Mouse (Mus musculus): ENCODE measurements around the gene Plac1. TPM values are rescaled to one million over a fixed set of nuclear protein-coding genes. Genes with fewer than 3 reads are reported as not detected.

The Plac1 gene
- polyA plus RNA-seq, 1 experiment from 2014 or later, result 5.8 TPM

DNA sequence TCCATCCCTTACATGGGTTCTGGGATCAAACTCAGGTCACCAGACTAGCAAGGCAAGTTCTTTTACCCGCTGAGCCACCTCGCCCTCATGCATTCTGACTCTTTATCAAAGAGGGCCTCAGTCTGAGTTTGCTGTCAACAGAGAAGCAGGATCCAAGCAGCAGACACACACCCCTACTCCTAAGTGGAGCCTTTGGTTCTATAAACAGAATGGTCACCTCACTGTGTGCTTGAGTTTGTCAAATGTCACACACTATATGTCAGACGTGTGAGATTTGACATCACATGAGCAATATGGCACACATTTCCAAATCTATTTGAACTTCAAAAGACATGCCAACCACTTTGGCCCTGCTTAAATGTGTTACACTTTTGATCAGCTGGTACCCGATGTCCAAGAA, 42.2 kb downstream of the Plac1 start:
- peak; percentile 88 for ATAC-seq (replicated peaks; ENCODE audit: insufficient number of reproducible peaks, insufficient read depth, low FRiP score, low read depth)
- H3K4me3 ChIP-seq, result no peak overlapping the region
- H3K27ac ChIP-seq, result peak overlapping the region; percentile 81
- H3K9ac ChIP-seq, result no peak overlapping the region
- 37% methylated on average over 4 of the region's 4 CpGs for WGBS
- no peaks in the 10 kb centered on the region for H3K9me3 ChIP-seq (replicated peaks)
- H3K4me2 ChIP-seq, result no peak overlapping the region
- peaks cover 5% of the 10 kb centered on the region; the same call in 1 of the 2 replicates for H3K4me1 ChIP-seq (replicated peaks)
- H3K36me3 ChIP-seq, result no peaks in the 10 kb centered on the region
- no peaks in the 10 kb centered on the region for H3K27me3 ChIP-seq

DNA sequence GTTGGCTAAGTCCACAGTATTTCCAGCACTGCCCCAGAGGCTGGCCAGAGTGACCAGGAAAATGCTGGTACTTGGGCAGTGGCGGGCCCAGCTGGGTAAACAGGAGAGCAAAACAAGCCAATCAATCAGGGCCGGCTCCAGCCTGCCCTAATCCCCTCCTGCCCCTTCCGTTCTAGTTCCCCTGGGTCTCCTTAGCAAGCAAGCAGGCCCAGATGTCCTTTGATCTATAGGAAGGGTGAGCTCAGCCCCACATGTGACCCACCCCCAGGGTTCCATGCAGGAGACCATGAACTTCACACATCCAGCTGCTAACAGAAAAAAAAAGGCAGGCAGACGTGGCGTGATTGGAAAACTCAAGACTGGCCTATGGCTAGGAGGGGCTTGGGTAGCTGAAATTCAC, 43.5 kb downstream of the Plac1 start:
- no peak for ATAC-seq (replicated peaks; ENCODE audit: insufficient number of reproducible peaks, insufficient read depth, low FRiP score, low read depth)
- H3K4me2 ChIP-seq, result no peak overlapping the region
- no peak overlapping the region for H3K9ac ChIP-seq
- H3K9me3 ChIP-seq (replicated peaks), result no peaks in the 10 kb centered on the region
- no peak overlapping the region; the same call in none of the 2 replicates for H3K27ac ChIP-seq
- no peaks in the 10 kb centered on the region for H3K27me3 ChIP-seq
- H3K4me1 ChIP-seq (replicated peaks), result peaks cover 5% of the 10 kb centered on the region; the same call in 1 of the 2 replicates
- no peaks in the 10 kb centered on the region for H3K36me3 ChIP-seq
- H3K4me3 ChIP-seq, result no peak overlapping the region
- whole genome bisulfite sequencing, result 65% methylated on average over 5 of the region's 5 CpGs

DNA sequence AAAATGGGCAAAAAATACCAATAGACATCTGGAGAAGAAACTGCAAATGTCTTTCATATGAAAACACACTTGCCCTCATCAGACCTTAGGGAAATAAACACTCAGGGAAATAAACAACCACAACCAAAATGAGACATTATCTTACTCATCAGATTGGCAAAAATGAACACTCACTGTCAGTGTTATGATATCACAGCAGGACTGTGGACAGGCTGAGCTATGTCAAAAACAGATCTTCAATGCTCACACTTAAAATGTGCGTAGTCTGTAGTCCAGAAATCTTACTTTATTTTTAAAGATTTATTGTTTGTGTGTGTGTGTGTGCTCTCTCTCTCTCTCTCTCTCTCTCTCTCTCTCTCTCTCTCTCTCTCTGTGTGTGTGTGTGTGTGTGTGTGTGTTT, 51.2 kb downstream of the Plac1 start:
- H3K27ac ChIP-seq, result no peak overlapping the region
- H3K27me3 ChIP-seq, result no peaks in the 10 kb centered on the region
- no peaks in the 10 kb centered on the region for H3K9me3 ChIP-seq (replicated peaks)
- H3K9ac ChIP-seq, result no peak overlapping the region
- WGBS, result 85% methylated on average over 1 of the region's 1 CpGs
- H3K36me3 ChIP-seq, result no peaks in the 10 kb centered on the region
- H3K4me1 ChIP-seq (replicated peaks), result no peaks in the 10 kb centered on the region
- no peak overlapping the region for H3K4me3 ChIP-seq
- H3K4me2 ChIP-seq, result no peak overlapping the region
- ATAC-seq (replicated peaks; ENCODE audit: insufficient number of reproducible peaks, insufficient read depth, low FRiP score, low read depth), result no peak

DNA sequence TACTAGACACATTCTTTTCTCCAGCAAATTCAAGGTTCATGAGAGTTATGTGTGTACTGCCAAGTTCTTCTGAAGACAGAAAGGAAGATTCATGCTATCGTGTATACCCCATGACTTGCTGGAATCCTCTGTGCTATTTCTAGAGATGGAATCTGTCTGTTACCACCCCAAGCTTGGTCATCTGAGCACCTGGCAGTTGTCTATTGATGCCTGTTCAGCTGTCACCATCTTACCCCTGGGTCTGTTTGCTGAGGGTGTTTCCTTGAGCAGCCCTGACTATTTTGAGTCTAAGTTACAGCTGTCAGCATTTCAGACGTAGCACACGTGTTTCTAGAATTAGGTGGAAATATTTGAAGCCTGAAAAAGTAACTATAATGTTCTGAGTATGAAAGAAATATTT, 60.1 kb downstream of the Plac1 start:
- no peaks in the 10 kb centered on the region for H3K27me3 ChIP-seq
- peak overlapping the region; percentile 20 for H3K27ac ChIP-seq
- no peaks in the 10 kb centered on the region for H3K36me3 ChIP-seq
- no peak for ATAC-seq (replicated peaks; ENCODE audit: insufficient number of reproducible peaks, insufficient read depth, low FRiP score, low read depth)
- 42% methylated on average over 3 of the region's 3 CpGs for WGBS
- H3K9ac ChIP-seq, result no peak overlapping the region
- no peak overlapping the region for H3K4me3 ChIP-seq
- no peak overlapping the region for H3K4me2 ChIP-seq
- H3K4me1 ChIP-seq (replicated peaks), result no peaks in the 10 kb centered on the region
- H3K9me3 ChIP-seq (replicated peaks), result no peaks in the 10 kb centered on the region

DNA sequence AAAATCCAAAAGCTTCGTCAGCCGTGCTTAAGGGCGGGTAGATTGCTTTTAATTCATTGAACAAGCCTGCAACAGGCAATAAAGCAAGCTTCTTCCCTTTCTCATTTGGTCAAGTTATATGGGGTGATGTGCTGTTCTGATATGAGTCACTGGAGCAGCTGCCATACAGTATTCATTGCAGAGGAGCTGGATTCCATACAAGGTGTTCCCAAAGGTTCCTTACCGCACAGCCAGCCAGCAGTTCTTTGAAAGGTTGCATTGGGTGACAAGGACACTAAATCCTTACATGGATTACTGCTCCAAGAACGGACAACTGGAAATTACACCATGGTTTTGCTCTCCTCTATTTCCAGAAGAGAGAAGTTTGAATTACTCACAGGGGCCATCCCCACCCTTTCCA, 63.6 kb downstream of the Plac1 start:
- 85% methylated on average over 5 of the region's 5 CpGs for WGBS
- Histone ChIP-seq H3K9me3 (replicated peaks) (no peaks in the 10 kb centered on the region), H3K9ac (no peak overlapping the region), H3K4me2 (no peak overlapping the region), H3K4me1 (replicated peaks) (no peaks in the 10 kb centered on the region), H3K4me3 (no peak overlapping the region), H3K27me3 (no peaks in the 10 kb centered on the region), H3K36me3 (no peaks in the 10 kb centered on the region), H3K27ac (no peak overlapping the region)
- no peak for ATAC-seq (replicated peaks; ENCODE audit: insufficient number of reproducible peaks, insufficient read depth, low FRiP score, low read depth)

DNA sequence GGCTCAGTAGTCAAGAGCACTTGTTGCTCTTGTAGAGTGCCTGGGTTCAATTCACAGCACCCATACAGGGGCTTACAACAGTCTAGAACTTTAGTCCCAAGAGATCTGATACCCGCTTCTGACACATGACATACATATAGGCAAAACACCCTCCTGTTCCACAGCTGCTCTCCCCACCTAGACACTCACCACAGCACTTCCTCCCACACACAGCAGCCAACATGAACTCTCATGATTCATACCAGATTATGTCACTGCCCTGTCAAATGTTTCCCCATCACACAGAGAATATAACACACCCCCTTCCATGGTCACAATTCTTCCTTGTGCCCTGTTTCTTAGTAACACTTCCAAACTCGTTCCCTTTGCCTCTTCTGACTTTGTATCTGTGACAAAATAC, 71.3 kb downstream of the Plac1 start:
- no peaks in the 10 kb centered on the region for H3K36me3 ChIP-seq
- 58% methylated on average over 2 of the region's 2 CpGs for WGBS
- H3K27me3 ChIP-seq, result no peaks in the 10 kb centered on the region
- H3K4me2 ChIP-seq, result no peak overlapping the region
- no peak for ATAC-seq (replicated peaks; ENCODE audit: insufficient number of reproducible peaks, insufficient read depth, low FRiP score, low read depth)
- H3K4me1 ChIP-seq (replicated peaks), result peaks cover 18% of the 10 kb centered on the region
- H3K4me3 ChIP-seq, result no peak overlapping the region
- H3K9ac ChIP-seq, result no peak overlapping the region
- peak overlapping the region; percentile 12; the same call in 1 of the 2 replicates for H3K27ac ChIP-seq
- no peaks in the 10 kb centered on the region for H3K9me3 ChIP-seq (replicated peaks)

DNA sequence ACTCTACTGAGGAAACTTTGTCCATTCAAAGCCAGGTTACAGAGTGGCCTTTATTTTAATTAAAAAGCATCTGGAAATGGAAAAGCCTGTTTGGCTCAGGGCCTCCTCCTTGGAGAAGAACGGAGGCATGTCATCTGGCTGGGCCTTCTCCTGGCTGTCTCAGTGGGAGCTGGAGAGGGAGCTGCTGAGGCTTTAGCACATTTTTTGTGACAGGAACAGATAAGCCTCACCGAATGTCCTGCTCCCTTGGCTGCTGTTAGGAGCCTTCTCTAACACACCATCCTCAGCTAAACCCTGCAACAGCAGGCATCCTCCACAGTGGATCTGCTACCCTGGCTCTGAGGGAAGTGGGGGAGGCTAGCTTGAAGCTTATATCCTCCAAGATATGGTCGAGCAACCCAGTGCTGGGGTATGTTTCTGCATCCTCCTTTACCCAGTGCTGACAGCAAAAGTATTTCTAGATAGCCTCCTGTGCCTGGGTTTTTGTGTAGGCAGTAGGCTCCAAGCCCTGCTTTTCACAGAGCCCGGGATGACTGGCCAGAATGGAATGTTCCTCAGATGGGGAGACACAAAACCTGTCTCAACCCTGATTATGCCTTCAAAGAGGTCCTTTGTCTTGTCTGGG, 72.9 kb downstream of the Plac1 start:
- H3K27me3 ChIP-seq, result no peaks in the 10 kb centered on the region
- peaks cover 19% of the 10 kb centered on the region for H3K4me1 ChIP-seq (replicated peaks)
- no peaks in the 10 kb centered on the region for H3K9me3 ChIP-seq (replicated peaks)
- 24% methylated on average over 4 of the region's 4 CpGs for WGBS
- ATAC-seq (replicated peaks; ENCODE audit: insufficient number of reproducible peaks, insufficient read depth, low FRiP score, low read depth), result peak; percentile 84
- peak overlapping the region; percentile 86 for H3K27ac ChIP-seq
- H3K36me3 ChIP-seq, result no peaks in the 10 kb centered on the region
- H3K4me2 ChIP-seq, result no peak overlapping the region
- H3K4me3 ChIP-seq, result no peak overlapping the region
- no peak overlapping the region for H3K9ac ChIP-seq

DNA sequence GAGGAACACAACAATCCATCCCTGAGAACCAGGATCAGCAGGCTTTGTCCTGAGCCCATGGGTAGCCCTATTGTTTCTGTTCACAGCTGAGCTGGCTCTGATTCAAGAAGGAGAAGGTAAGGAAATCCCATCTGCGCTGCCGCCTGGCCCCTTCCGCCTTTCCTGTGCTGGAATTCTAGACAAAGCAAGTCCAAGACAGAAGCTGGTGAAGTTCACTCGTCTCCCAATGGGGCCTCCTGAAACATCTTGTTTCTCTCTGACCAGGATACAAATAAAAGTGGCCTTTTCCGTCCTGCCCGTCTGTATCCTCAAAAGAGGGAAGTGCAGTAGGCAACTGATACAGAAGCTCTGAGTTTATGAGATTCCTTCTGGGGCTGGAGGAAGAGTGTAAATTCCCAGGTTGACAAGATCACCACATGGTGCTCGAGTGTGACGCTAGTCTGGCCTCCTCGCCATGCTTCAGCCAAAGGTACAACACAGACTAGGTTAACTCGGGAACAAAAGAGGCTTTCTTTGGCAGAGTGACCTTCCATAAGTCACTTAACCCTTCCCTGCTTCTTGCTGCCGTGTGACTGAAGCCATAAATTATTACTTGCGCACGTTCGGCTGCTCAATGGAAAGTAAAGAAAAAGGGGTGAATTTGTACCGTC, 73.5 kb downstream of the Plac1 start:
- peaks cover 25% of the 10 kb centered on the region for H3K4me1 ChIP-seq (replicated peaks)
- no peak overlapping the region for H3K4me2 ChIP-seq
- no peaks in the 10 kb centered on the region for H3K27me3 ChIP-seq
- H3K9ac ChIP-seq, result no peak overlapping the region
- H3K27ac ChIP-seq, result peak overlapping the region; percentile 86
- 34% methylated on average over 15 of the region's 15 CpGs for WGBS
- H3K9me3 ChIP-seq (replicated peaks), result no peaks in the 10 kb centered on the region
- no peaks in the 10 kb centered on the region for H3K36me3 ChIP-seq
- ATAC-seq (replicated peaks; ENCODE audit: insufficient number of reproducible peaks, insufficient read depth, low FRiP score, low read depth), result no peak
- no peak overlapping the region for H3K4me3 ChIP-seq

DNA sequence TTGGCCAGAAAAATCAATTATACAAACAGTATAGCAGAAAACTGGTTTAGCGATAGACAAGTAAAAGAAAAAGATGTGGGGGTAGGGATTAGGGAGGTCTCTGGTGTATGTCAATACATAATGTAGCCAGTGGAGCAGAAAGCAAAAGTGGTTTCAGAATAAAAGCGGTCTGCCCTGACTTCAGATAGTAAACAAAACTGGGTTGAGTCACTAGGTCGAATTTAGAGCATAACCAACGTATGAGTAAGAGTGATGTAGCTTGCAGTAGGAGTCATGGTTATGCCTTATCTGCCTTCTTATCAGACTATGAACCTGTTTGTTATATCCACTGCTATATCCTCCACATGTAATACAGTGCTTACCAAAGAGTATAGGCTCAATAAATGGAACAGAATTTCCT, 77.3 kb downstream of the Plac1 start:
- Histone ChIP-seq H3K4me2 (no peak overlapping the region), H3K4me3 (no peak overlapping the region), H3K36me3 (no peaks in the 10 kb centered on the region), H3K9ac (no peak overlapping the region), H3K27me3 (no peaks in the 10 kb centered on the region), H3K4me1 (replicated peaks) (peaks cover 32% of the 10 kb centered on the region), H3K27ac (0 out of 2 replicates have a peak overlapping the region, but pooled peaks have one; percentile 68), H3K9me3 (replicated peaks) (no peaks in the 10 kb centered on the region)
- no peak for ATAC-seq (replicated peaks; ENCODE audit: insufficient number of reproducible peaks, insufficient read depth, low FRiP score, low read depth)
- 54% methylated on average over 4 of the region's 4 CpGs for WGBS

DNA sequence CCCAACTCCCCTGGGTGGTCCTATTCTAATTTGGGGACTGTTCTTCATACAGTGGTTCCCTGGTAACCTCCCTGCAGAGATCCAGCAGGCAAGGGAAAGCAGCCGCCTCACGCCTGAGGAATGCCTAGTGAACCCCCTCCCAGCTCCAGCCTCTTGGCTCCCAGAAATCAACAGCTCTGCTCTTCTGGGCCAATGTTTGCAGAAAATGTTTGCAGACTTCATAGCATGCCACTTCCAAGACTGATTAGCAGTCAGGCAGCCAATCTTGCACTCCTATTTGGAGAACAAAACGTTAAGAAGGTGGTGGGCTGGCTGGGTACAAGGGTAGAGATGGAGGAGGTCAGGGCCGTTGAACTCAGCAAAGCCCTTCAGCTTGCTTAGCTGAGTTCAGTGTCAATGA, 78.3 kb downstream of the Plac1 start:
- Histone ChIP-seq H3K36me3 (no peaks in the 10 kb centered on the region), H3K4me1 (replicated peaks) (peaks cover 22% of the 10 kb centered on the region), H3K4me3 (no peak overlapping the region), H3K9me3 (replicated peaks) (no peaks in the 10 kb centered on the region), H3K27me3 (no peaks in the 10 kb centered on the region), H3K9ac (no peak overlapping the region), H3K27ac (peak overlapping the region; percentile 68), H3K4me2 (no peak overlapping the region)
- WGBS, result 30% methylated on average over 4 of the region's 4 CpGs
- ATAC-seq (replicated peaks; ENCODE audit: insufficient number of reproducible peaks, insufficient read depth, low FRiP score, low read depth), result no peak

DNA sequence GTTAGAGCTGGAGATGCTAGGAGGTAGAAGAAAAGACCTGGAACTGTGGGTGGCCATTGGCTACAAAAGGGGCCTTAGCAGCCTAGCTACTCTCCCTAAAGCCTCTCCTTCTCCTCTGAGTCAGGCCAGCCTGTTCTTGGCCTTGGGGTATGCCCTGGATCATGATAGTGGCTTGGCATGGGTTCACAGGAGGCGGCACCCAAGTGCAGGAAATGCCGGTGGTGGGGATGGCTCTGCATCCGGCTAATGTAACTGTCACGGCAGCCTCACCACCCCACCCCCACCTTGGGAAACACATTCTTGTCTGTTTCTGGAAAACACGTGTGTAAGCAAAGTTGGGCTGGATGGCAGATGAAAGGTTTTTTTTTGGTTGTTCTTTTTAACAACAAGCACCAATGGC, 78.8 kb downstream of the Plac1 start:
- Histone ChIP-seq H3K36me3 (no peaks in the 10 kb centered on the region), H3K27ac (peak overlapping the region; percentile 68), H3K27me3 (no peaks in the 10 kb centered on the region), H3K9ac (no peak overlapping the region), H3K4me2 (no peak overlapping the region), H3K4me3 (no peak overlapping the region), H3K4me1 (replicated peaks) (peaks cover 18% of the 10 kb centered on the region), H3K9me3 (replicated peaks) (no peaks in the 10 kb centered on the region)
- no peak; the same call in 1 of the 2 replicates for ATAC-seq (replicated peaks; ENCODE audit: insufficient number of reproducible peaks, insufficient read depth, low FRiP score, low read depth)
- WGBS, result 25% methylated on average over 5 of the region's 5 CpGs

DNA sequence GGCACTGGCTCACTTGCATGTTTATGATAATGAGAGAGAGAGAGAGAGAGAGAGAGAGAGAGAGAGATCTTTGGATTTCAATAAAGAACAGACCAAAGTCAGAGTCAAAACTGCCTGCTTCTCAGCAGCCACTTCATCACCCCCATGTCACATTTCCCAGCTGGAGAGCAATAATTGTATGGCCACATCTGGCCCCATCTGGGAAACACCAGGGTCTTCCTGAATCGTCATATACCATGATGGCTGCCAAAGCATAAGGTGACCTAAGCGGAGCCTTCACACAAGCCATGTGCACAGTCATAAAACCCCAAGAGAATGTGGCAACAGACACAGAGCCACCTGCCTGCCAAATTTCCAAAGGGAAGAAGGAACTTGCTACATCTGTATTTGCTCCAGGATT, 91.9 kb downstream of the Plac1 start:
- H3K9ac ChIP-seq, result no peak overlapping the region
- H3K4me2 ChIP-seq, result no peak overlapping the region
- no peak for ATAC-seq (replicated peaks; ENCODE audit: insufficient number of reproducible peaks, insufficient read depth, low FRiP score, low read depth)
- no peaks in the 10 kb centered on the region for H3K4me1 ChIP-seq (replicated peaks)
- no peaks in the 10 kb centered on the region for H3K27me3 ChIP-seq
- no peak overlapping the region for H3K4me3 ChIP-seq
- no peaks in the 10 kb centered on the region for H3K36me3 ChIP-seq
- H3K27ac ChIP-seq, result no peak overlapping the region
- WGBS, result 48% methylated on average over 2 of the region's 2 CpGs
- no peaks in the 10 kb centered on the region for H3K9me3 ChIP-seq (replicated peaks)
